Mouse (Mus musculus): Measurements from ENCODE around the gene Ttc39a. TPM values are rescaled to one million over a fixed set of nuclear protein-coding genes. Genes with fewer than 3 reads are reported as not detected.

Gene Ttc39a
- polyA plus RNA-seq, 1 experiment from 2014 or later, result 19.8 TPM

GRCm38 (mm10) chr4:109419017-109419416 lies 12.6 kb downstream of the Ttc39a start:
- no peak for ATAC-seq
- no peaks in the 10 kb centered on the region for H3K27me3 ChIP-seq (replicated peaks; ENCODE audit: control insufficient read depth, insufficient read depth, low read length)
- no peak overlapping the region for H3K27ac ChIP-seq (ENCODE audit: low read length)
- no peaks in the 10 kb centered on the region for H3K4me1 ChIP-seq (ENCODE audit: control insufficient read depth, insufficient read depth, low read length)
- no peaks in the 10 kb centered on the region for H3K9me3 ChIP-seq (ENCODE audit: control insufficient read depth, low read length)
- H3K36me3 ChIP-seq (ENCODE audit: control insufficient read depth, insufficient read depth, low read length), result no peaks in the 10 kb centered on the region
- no peak overlapping the region for H3K4me2 ChIP-seq (ENCODE audit: low read depth, low read length)
- WGBS, result 36% methylated on average over 3 of the region's 3 CpGs
- H3K4me3 ChIP-seq (ENCODE audit: low read length), result no peak overlapping the region
- H3K9ac ChIP-seq (ENCODE audit: low read depth, low read length), result no peak overlapping the region

GRCm38 (mm10) chr4:109419563-109419962 lies 13.1 kb downstream of the Ttc39a start:
- 89% methylated on average over 4 of the region's 4 CpGs for WGBS
- ATAC-seq, result no peak
- no peak overlapping the region for H3K27ac ChIP-seq (ENCODE audit: low read length)

GRCm38 (mm10) chr4:109420138-109420795 lies 13.8 kb downstream of the Ttc39a start:
- H3K9me3 ChIP-seq (ENCODE audit: control insufficient read depth, low read length), result no peaks in the 10 kb centered on the region
- H3K27me3 ChIP-seq (replicated peaks; ENCODE audit: control insufficient read depth, insufficient read depth, low read length), result no peaks in the 10 kb centered on the region
- no peaks in the 10 kb centered on the region for H3K4me1 ChIP-seq (ENCODE audit: control insufficient read depth, insufficient read depth, low read length)
- H3K9ac ChIP-seq (ENCODE audit: low read depth, low read length), result no peak overlapping the region
- ATAC-seq, result peak; percentile 41
- no peak overlapping the region for H3K4me2 ChIP-seq (ENCODE audit: low read depth, low read length)
- H3K36me3 ChIP-seq (ENCODE audit: control insufficient read depth, insufficient read depth, low read length), result no peaks in the 10 kb centered on the region
- no peak overlapping the region for H3K4me3 ChIP-seq (ENCODE audit: low read length)
- WGBS, result 62% methylated on average over 8 of the region's 8 CpGs
- no peak overlapping the region for H3K27ac ChIP-seq (ENCODE audit: low read length)

More at GRCm38 (mm10) chr4:109419563-109419962, 13.1 kb downstream of the Ttc39a start:
- Histone ChIP-seq H3K9ac (ENCODE audit: low read depth, low read length) (no peak overlapping the region), H3K4me2 (ENCODE audit: low read depth, low read length) (no peak overlapping the region), H3K27me3 (replicated peaks; ENCODE audit: control insufficient read depth, insufficient read depth, low read length) (no peaks in the 10 kb centered on the region), H3K36me3 (ENCODE audit: control insufficient read depth, insufficient read depth, low read length) (no peaks in the 10 kb centered on the region), H3K9me3 (ENCODE audit: control insufficient read depth, low read length) (no peaks in the 10 kb centered on the region), H3K4me1 (ENCODE audit: control insufficient read depth, insufficient read depth, low read length) (no peaks in the 10 kb centered on the region), H3K4me3 (ENCODE audit: low read length) (no peak overlapping the region)

- WGBS, result 81% methylated on average over 7 of the region's 7 CpGs
- ATAC-seq, result no peak; the same call in 1 of the 2 replicates
Observed at GRCm38 (mm10) chr4:109421608-109422007, 15.2 kb downstream of the Ttc39a start.

GRCm38 (mm10) chr4:109422436-109422835 lies 16.0 kb downstream of the Ttc39a start:
- Histone ChIP-seq H3K9ac (ENCODE audit: low read depth, low read length) (no peak overlapping the region), H3K36me3 (ENCODE audit: control insufficient read depth, insufficient read depth, low read length) (no peaks in the 10 kb centered on the region), H3K27me3 (replicated peaks; ENCODE audit: control insufficient read depth, insufficient read depth, low read length) (no peaks in the 10 kb centered on the region), H3K4me3 (ENCODE audit: low read length) (no peak overlapping the region), H3K4me1 (ENCODE audit: control insufficient read depth, insufficient read depth, low read length) (no peaks in the 10 kb centered on the region), H3K27ac (ENCODE audit: low read length) (no peak overlapping the region), H3K9me3 (ENCODE audit: control insufficient read depth, low read length) (no peaks in the 10 kb centered on the region), H3K4me2 (ENCODE audit: low read depth, low read length) (no peak overlapping the region)
- ATAC-seq, result no peak
- WGBS, result 78% methylated on average over 6 of the region's 6 CpGs

More at GRCm38 (mm10) chr4:109421608-109422007, 15.2 kb downstream of the Ttc39a start:
- no peak overlapping the region for H3K4me3 ChIP-seq (ENCODE audit: low read length)
- H3K27me3 ChIP-seq (replicated peaks; ENCODE audit: control insufficient read depth, insufficient read depth, low read length), result no peaks in the 10 kb centered on the region
- H3K27ac ChIP-seq (ENCODE audit: low read length), result no peak overlapping the region
- no peaks in the 10 kb centered on the region for H3K9me3 ChIP-seq (ENCODE audit: control insufficient read depth, low read length)
- H3K36me3 ChIP-seq (ENCODE audit: control insufficient read depth, insufficient read depth, low read length), result no peaks in the 10 kb centered on the region
- H3K4me2 ChIP-seq (ENCODE audit: low read depth, low read length), result no peak overlapping the region
- no peaks in the 10 kb centered on the region for H3K4me1 ChIP-seq (ENCODE audit: control insufficient read depth, insufficient read depth, low read length)
- H3K9ac ChIP-seq (ENCODE audit: low read depth, low read length), result no peak overlapping the region

GRCm38 (mm10) chr4:109423438-109423837 lies 17.0 kb downstream of the Ttc39a start:
- H3K4me2 ChIP-seq (ENCODE audit: low read depth, low read length), result no peak overlapping the region
- H3K9ac ChIP-seq (ENCODE audit: low read depth, low read length), result no peak overlapping the region
- no peaks in the 10 kb centered on the region for H3K9me3 ChIP-seq (ENCODE audit: control insufficient read depth, low read length)
- H3K27ac ChIP-seq (ENCODE audit: low read length), result no peak overlapping the region
- no peaks in the 10 kb centered on the region for H3K36me3 ChIP-seq (ENCODE audit: control insufficient read depth, insufficient read depth, low read length)
- 78% methylated on average over 2 of the region's 2 CpGs for WGBS
- H3K4me3 ChIP-seq (ENCODE audit: low read length), result no peak overlapping the region
- no peaks in the 10 kb centered on the region for H3K27me3 ChIP-seq (replicated peaks; ENCODE audit: control insufficient read depth, insufficient read depth, low read length)
- H3K4me1 ChIP-seq (ENCODE audit: control insufficient read depth, insufficient read depth, low read length), result no peaks in the 10 kb centered on the region
- no peak for ATAC-seq

- H3K4me3 ChIP-seq (ENCODE audit: low read length), result no peak overlapping the region
- ATAC-seq, result no peak
- no peak overlapping the region for H3K4me2 ChIP-seq (ENCODE audit: low read depth, low read length)
- H3K27me3 ChIP-seq (replicated peaks; ENCODE audit: control insufficient read depth, insufficient read depth, low read length), result no peaks in the 10 kb centered on the region
- no peak overlapping the region for H3K9ac ChIP-seq (ENCODE audit: low read depth, low read length)
- no peaks in the 10 kb centered on the region for H3K9me3 ChIP-seq (ENCODE audit: control insufficient read depth, low read length)
- H3K27ac ChIP-seq (ENCODE audit: low read length), result no peak overlapping the region
- 72% methylated on average over 1 of the region's 1 CpGs for WGBS
- H3K4me1 ChIP-seq (ENCODE audit: control insufficient read depth, insufficient read depth, low read length), result peaks cover 4% of the 10 kb centered on the region; the same call in 1 of the 2 replicates
- no peaks in the 10 kb centered on the region for H3K36me3 ChIP-seq (ENCODE audit: control insufficient read depth, insufficient read depth, low read length)
Observed at GRCm38 (mm10) chr4:109427058-109427457, 20.6 kb downstream of the Ttc39a start.

- H3K9ac ChIP-seq (ENCODE audit: low read depth, low read length), result no peak overlapping the region
- H3K4me3 ChIP-seq (ENCODE audit: low read length), result no peak overlapping the region
- no peak; the same call in 1 of the 2 replicates for ATAC-seq
- no peaks in the 10 kb centered on the region for H3K36me3 ChIP-seq (ENCODE audit: control insufficient read depth, insufficient read depth, low read length)
- H3K4me1 ChIP-seq (ENCODE audit: control insufficient read depth, insufficient read depth, low read length), result peaks cover 4% of the 10 kb centered on the region; the same call in 1 of the 2 replicates
- no peak overlapping the region for H3K4me2 ChIP-seq (ENCODE audit: low read depth, low read length)
- no peaks in the 10 kb centered on the region for H3K27me3 ChIP-seq (replicated peaks; ENCODE audit: control insufficient read depth, insufficient read depth, low read length)
- WGBS, result 88% methylated on average over 7 of the region's 7 CpGs
- no peak overlapping the region for H3K27ac ChIP-seq (ENCODE audit: low read length)
- H3K9me3 ChIP-seq (ENCODE audit: control insufficient read depth, low read length), result no peaks in the 10 kb centered on the region
Observed at GRCm38 (mm10) chr4:109430250-109430649, 23.8 kb downstream of the Ttc39a start.

GRCm38 (mm10) chr4:109430854-109431253 lies 24.4 kb downstream of the Ttc39a start:
- Histone ChIP-seq H3K27ac (ENCODE audit: low read length) (no peak overlapping the region), H3K4me1 (ENCODE audit: control insufficient read depth, insufficient read depth, low read length) (peaks cover 4% of the 10 kb centered on the region; the same call in 1 of the 2 replicates), H3K36me3 (ENCODE audit: control insufficient read depth, insufficient read depth, low read length) (no peaks in the 10 kb centered on the region), H3K27me3 (replicated peaks; ENCODE audit: control insufficient read depth, insufficient read depth, low read length) (no peaks in the 10 kb centered on the region), H3K9ac (ENCODE audit: low read depth, low read length) (no peak overlapping the region), H3K4me3 (ENCODE audit: low read length) (no peak overlapping the region), H3K4me2 (ENCODE audit: low read depth, low read length) (no peak overlapping the region), H3K9me3 (ENCODE audit: control insufficient read depth, low read length) (no peaks in the 10 kb centered on the region)
- WGBS, result 33% methylated on average over 13 of the region's 13 CpGs
- peak; percentile 96 for ATAC-seq

Measured in intestine, embryonic 16.5 days (tissue).